ENCODE assay signal across 1 mouse cellular context in the genomic region with DNA sequence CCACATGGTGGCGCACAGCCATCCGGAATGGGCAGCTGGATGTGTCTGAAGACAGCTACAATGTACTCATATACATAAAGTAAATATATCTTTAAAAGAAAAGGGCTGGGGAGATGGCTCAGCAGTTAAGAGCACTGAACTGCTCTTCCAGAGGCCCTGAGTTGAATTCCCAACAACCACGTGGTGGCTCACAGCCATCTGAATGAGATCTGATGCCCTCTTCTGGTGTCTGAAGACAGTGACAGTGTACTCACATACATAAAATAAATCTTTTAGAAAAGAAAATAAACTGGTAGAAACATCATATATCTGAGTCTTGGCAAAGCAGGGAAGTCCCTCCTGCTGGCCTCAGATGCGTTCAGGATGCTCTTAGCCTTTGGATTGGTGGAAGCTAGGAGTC.
A peak's percentile ranks its signal among the peaks of the same experiment; 100 is the strongest.
TF ChIP-seq lines count a peak whose summit lies in the region.

No protein-coding gene starts in this region.

TF ChIP-seq in CH12.LX, 34 proteins besides CTCF, POLR2A, EP300 and RAD21:
- TF ChIP-seq KAT2A (IDR thresholded peaks at IDR 0.05; ENCODE audit: insufficient replicate concordance, low read length) (no peak), MYC (IDR thresholded peaks at IDR 0.05; ENCODE audit: low read depth, low read length) (peak; percentile 47; the same call in 1 of the 2 replicates)
